Mouse (Mus musculus) liver (tissue): ENCODE measurements around the gene Nkain1.
A peak's percentile ranks its signal among the peaks of the same experiment; 100 is the strongest.

Experiments
- DNase-seq: peaks from one replicate; pipeline ENCODE4 v3.0.0-alpha.2; 2020; ENCODE audit warnings: mixed read lengths

The Nkain1 gene

GRCm38 (mm10) chr4:130574048-130574413 lies at the start of gene Nkain1:
TSS of gene Nkain1 (minus strand) at chr4:130574173.
- DNase-seq = peak; percentile 32

GRCm38 (mm10) chr4:130578734-130579274 lies 4.8 kb upstream of the Nkain1 start:
- DNase-seq = no peak

GRCm38 (mm10) chr4:130577081-130577480 lies 3.1 kb upstream of the Nkain1 start:
- no peak for DNase-seq

- DNase-seq = no peak
Observed at GRCm38 (mm10) chr4:130576247-130576931, 2.4 kb upstream of the Nkain1 start.

GRCm38 (mm10) chr4:130575533-130575932 lies 1.6 kb upstream of the Nkain1 start:
- no peak for DNase-seq

- no peak for DNase-seq
Observed at GRCm38 (mm10) chr4:130574861-130575460, 988 bp upstream of the Nkain1 start.

GRCm38 (mm10) chr4:130573351-130574047 lies 474 bp downstream of the Nkain1 start:
- no peak for DNase-seq

GRCm38 (mm10) chr4:130573012-130573350 lies 992 bp downstream of the Nkain1 start:
- DNase-seq = no peak

- no peak for DNase-seq
Observed at GRCm38 (mm10) chr4:130572545-130572944, 1.4 kb downstream of the Nkain1 start.

GRCm38 (mm10) chr4:130570941-130571720 lies 2.8 kb downstream of the Nkain1 start:
- DNase-seq = no peak

GRCm38 (mm10) chr4:130568043-130568978 lies 5.7 kb downstream of the Nkain1 start:
- DNase-seq = no peak

- no peak for DNase-seq
Observed at GRCm38 (mm10) chr4:130563820-130564219, 10.2 kb downstream of the Nkain1 start.

GRCm38 (mm10) chr4:130563260-130563756 lies 10.7 kb downstream of the Nkain1 start:
- DNase-seq = no peak

GRCm38 (mm10) chr4:130560576-130561310 lies 13.2 kb downstream of the Nkain1 start:
- no peak for DNase-seq

- no peak for DNase-seq
Observed at GRCm38 (mm10) chr4:130559220-130559619, 14.8 kb downstream of the Nkain1 start.

- DNase-seq = no peak
Observed at GRCm38 (mm10) chr4:130557852-130558251, 16.1 kb downstream of the Nkain1 start.

GRCm38 (mm10) chr4:130556992-130557391 lies 17.0 kb downstream of the Nkain1 start:
- DNase-seq = no peak

GRCm38 (mm10) chr4:130556224-130556623 lies 17.7 kb downstream of the Nkain1 start:
- no peak for DNase-seq

GRCm38 (mm10) chr4:130553121-130553448 lies 20.9 kb downstream of the Nkain1 start:
- no peak for DNase-seq

GRCm38 (mm10) chr4:130552312-130553120 lies 21.5 kb downstream of the Nkain1 start:
- DNase-seq = peak; percentile 7
